ENCODE assay signal across 18 mouse cellular contexts in genomic region chr14:48199506-48199905, GRCm38 (mm10).
"Had no signal": no experiment of that assay in that cellular context is flagged by ENCODE, and none has a peak within 500 bp of the region (broad histone marks: within the 10 kb centered on the region; RNA-seq: fewer than 3 reads in every experiment).

No protein-coding gene starts in this region.

- H3K27ac ChIP-seq: left cerebral cortex, adult 2 months; liver, embryonic 13.5 days; neural tube, embryonic 13.5 days; stomach, embryonic 15.5 days had no signal

- H3K36me3 ChIP-seq: liver, embryonic 13.5 days; neural tube, embryonic 13.5 days; stomach, embryonic 15.5 days had no signal

- H3K27me3 ChIP-seq: liver, embryonic 13.5 days; neural tube, embryonic 13.5 days; stomach, embryonic 15.5 days had no signal

- H3K9me3 ChIP-seq: liver, embryonic 13.5 days; megakaryocyte, embryonic 14.5 days; neural tube, embryonic 13.5 days; stomach, embryonic 15.5 days had no signal

- H3K9ac ChIP-seq: liver, embryonic 13.5 days; neural tube, embryonic 13.5 days; stomach, embryonic 15.5 days had no signal

- H3K4me3 ChIP-seq: left cerebral cortex, adult 2 months; liver, embryonic 13.5 days; neural tube, embryonic 13.5 days; stomach, embryonic 15.5 days had no signal

- ATAC-seq: intestine, embryonic 16.5 days had no signal

- DNase-seq: kidney, adult 18-20 months; kidney, adult 9 months; kidney, postnatal 14 days; kidney, postnatal 4 days; layer of hippocampus, adult 9-11 months; layer of hippocampus, postnatal 36 days; liver, embryonic 13.5 days; lung, postnatal 14 days; midbrain, embryonic 14.5 days; retina, postnatal 1 day; right cerebral cortex, postnatal 25 days; spleen, adult 18-20 months had no signal

- H3K4me2 ChIP-seq: liver, embryonic 13.5 days; midbrain, embryonic 11.5 days; neural tube, embryonic 13.5 days; stomach, embryonic 15.5 days had no signal
